Mouse (Mus musculus): ENCODE results near the gene Armc3. TPM values are rescaled to one million over a fixed set of nuclear protein-coding genes. Genes with fewer than 3 reads are reported as not detected.

The Armc3 gene
- polyA plus RNA-seq, 1 experiment from 2014 or later = not detected

GRCm38 (mm10) chr2:19351615-19352253, 152.6 kb downstream of the Armc3 start:
- Histone ChIP-seq H3K27ac (no peak overlapping the region), H3K4me2 (no peak overlapping the region), H3K4me1 (replicated peaks) (no peaks in the 10 kb centered on the region), H3K27me3 (no peaks in the 10 kb centered on the region), H3K36me3 (no peaks in the 10 kb centered on the region), H3K9ac (replicated peaks) (no peak overlapping the region), H3K9me3 (no peaks in the 10 kb centered on the region), H3K4me3 (replicated peaks) (no peak overlapping the region)
- no peak for ATAC-seq (ENCODE audit: insufficient number of reproducible peaks, insufficient read depth, low FRiP score, low TSS enrichment, low read depth)
- WGBS = 100% methylated on average over 1 of the region's 1 CpGs

- H3K36me3 ChIP-seq = no peaks in the 10 kb centered on the region
- H3K4me2 ChIP-seq = no peak overlapping the region
- H3K27me3 ChIP-seq = no peaks in the 10 kb centered on the region
- H3K4me1 ChIP-seq (replicated peaks) = no peaks in the 10 kb centered on the region
- no peak for ATAC-seq (ENCODE audit: insufficient number of reproducible peaks, insufficient read depth, low FRiP score, low TSS enrichment, low read depth)
- 86% methylated on average over 2 of the region's 2 CpGs for WGBS
- H3K9me3 ChIP-seq = no peaks in the 10 kb centered on the region
- no peak overlapping the region for H3K4me3 ChIP-seq (replicated peaks)
- no peak overlapping the region for H3K27ac ChIP-seq
- H3K9ac ChIP-seq (replicated peaks) = no peak overlapping the region
Measured at GRCm38 (mm10) chr2:19353158-19353557, 154.1 kb downstream of the Armc3 start.

Other genes starting within 250 kb of the Armc3 start
- 9.9 and 12.0 TPM in 2 replicates for gene Pip4k2a, start 201.2 kb upstream of the Armc3 start, polyA plus RNA-seq (2016; fragmentation: Nextera tagmentation; extraction: Ambion mirVana)
- 0.14 and 0.47 TPM in 2 replicates for gene 4930426L09Rik, start 201.0 kb upstream of the Armc3 start, polyA plus RNA-seq (2016; fragmentation: Nextera tagmentation; extraction: Ambion mirVana)
- 23.5 and 28.9 TPM in 2 replicates for gene Msrb2, start 172.1 kb downstream of the Armc3 start, polyA plus RNA-seq (2016; fragmentation: Nextera tagmentation; extraction: Ambion mirVana)
- gene Ptf1a, start 246.4 kb downstream of the Armc3 start, polyA plus RNA-seq (2016; fragmentation: Nextera tagmentation; extraction: Ambion mirVana) = not detected in 2 replicates

Data from limb, embryonic 12.5 days (tissue).